Mouse (Mus musculus) liver, postnatal 0 days (tissue): ENCODE measurements at regions not wholly inside any gene's neighbourhood (a gene's known extent, or its start where the extent isn't known, plus 50 kb on each side); places are given as distances from the start of the nearest gene placed in this dataset.
"Not testable (repeated sequence)": the region's sequence is repeated elsewhere in the genome, so short reads cannot be mapped to it uniquely, and the experiment has no call there.

Experiments
- ATAC-seq: fragments of 200-750 bp; cut with Nextera tagmentation; 2 replicates; pipeline ENCODE4 v1.8.0; 2017; ENCODE audit warnings: mild to moderate bottlenecking, moderate library complexity
- DNase-seq: peaks from one replicate; pipeline ENCODE4 v3.0.0-alpha.2; 2016
- H3K27ac ChIP-seq: fragments of 300-500 bp; sonication (generic); 2 replicates; pipeline ENCODE4 v1.5.1; 2014; ENCODE audit warnings: antibody characterized with exemption, moderate library complexity, mild to moderate bottlenecking, low read depth
- H3K27me3 ChIP-seq: fragments of 300-500 bp; sonication (generic); 2 replicates; pipeline ENCODE4 v1.6.1; 2014; ENCODE audit warnings: low read length, control low read depth, mixed read lengths; ENCODE audit not compliant: insufficient read depth
- H3K36me3 ChIP-seq: fragments of 300-500 bp; sonication (generic); replicated peaks from 2 replicates; pipeline ENCODE4 v1.6.1; 2014; ENCODE audit warnings: mild to moderate bottlenecking, control low read depth, low read length, moderate library complexity, mixed read lengths; ENCODE audit not compliant: insufficient read depth
- H3K4me1 ChIP-seq: fragments of 300-500 bp; sonication (generic); 2 replicates; pipeline ENCODE4 v1.6.1; 2014; ENCODE audit warnings: antibody characterized with exemption, mild to moderate bottlenecking, control low read depth; ENCODE audit not compliant: insufficient read depth
- H3K4me2 ChIP-seq: fragments of 300-500 bp; sonication (generic); 2 replicates; pipeline ENCODE4 v1.6.1; 2014; ENCODE audit warnings: low read depth, mild to moderate bottlenecking, low read length, moderate library complexity, mixed read lengths
- H3K4me3 ChIP-seq: fragments of 300-500 bp; sonication (generic); 2 replicates; pipeline ENCODE4 v1.5.1; 2014; ENCODE audit warnings: low read depth, low read length
- H3K9ac ChIP-seq: fragments of 300-500 bp; sonication (generic); replicated peaks from 2 replicates; pipeline ENCODE4 v1.6.1; 2014; ENCODE audit warnings: mild to moderate bottlenecking, moderate library complexity
- H3K9me3 ChIP-seq: fragments of 300-500 bp; sonication (generic); 2 replicates; pipeline ENCODE4 v1.6.1; 2016; ENCODE audit warnings: mild to moderate bottlenecking, control low read depth, low read length, mixed read lengths
- WGBS: fragments of 180-500 bp; shearing (Covaris S2); extraction: QIAGEN DNeasy Blood & Tissue Kit; methylation state at CpG from one replicate; pipeline ENCODE4 v1.1.7; 2014; ENCODE audit not compliant: insufficient replicate concordance; 5-methylcytosine and 5-hydroxymethylcytosine counted together

DNA sequence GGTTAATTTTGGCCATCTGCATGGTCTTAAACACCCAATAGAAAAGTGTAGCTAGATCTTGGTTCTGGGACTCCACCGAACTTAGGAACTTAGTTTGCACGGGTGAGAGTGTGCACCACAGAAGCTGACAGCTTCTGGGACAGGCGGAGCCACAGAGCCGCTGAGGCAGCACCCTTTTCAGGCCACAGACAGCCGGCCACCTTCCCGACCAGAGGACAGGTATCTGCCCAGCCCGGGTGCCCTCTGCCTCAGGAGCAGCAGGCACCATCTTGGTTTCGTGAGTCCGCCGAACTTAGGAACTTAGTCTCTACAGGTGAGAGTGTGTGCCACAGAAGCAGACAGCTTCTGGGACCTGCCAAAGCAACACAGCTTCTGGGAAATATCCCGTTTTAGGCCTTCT is 82.6 kb downstream of the Btbd35f22 start:
- not testable (repeated sequence) for H3K27me3 ChIP-seq, H3K9ac ChIP-seq, H3K9me3 ChIP-seq, H3K4me2 ChIP-seq, H3K4me3 ChIP-seq, ATAC-seq, H3K27ac ChIP-seq, H3K4me1 ChIP-seq, H3K36me3 ChIP-seq
- DNase-seq = peak; percentile 4
- WGBS = 77% methylated on average over 8 of the region's 11 CpGs

DNA sequence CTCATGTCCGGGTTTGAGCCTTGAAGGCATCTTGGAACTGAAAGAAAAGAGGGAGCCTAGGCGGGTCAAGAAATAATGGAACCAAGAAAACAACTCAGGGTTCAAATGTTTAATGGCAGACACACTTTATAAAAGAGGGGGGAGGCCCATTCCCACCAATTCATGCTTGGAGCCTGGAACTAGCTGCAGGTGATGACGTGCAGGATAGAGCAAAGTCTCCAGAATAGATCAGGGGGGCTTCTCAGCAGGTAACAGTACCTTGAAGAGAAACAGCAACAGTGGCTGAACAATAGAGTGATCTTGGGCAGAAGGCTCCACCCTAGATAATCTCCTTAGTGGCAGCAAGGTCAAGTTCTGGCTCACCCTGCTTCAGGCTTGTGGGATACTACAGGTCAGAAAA is 100.5 kb downstream of the Btbd35f22 start:
- not testable (repeated sequence) for H3K27me3 ChIP-seq, ATAC-seq, H3K4me1 ChIP-seq, H3K9ac ChIP-seq, H3K9me3 ChIP-seq, H3K36me3 ChIP-seq, H3K27ac ChIP-seq, H3K4me2 ChIP-seq, H3K4me3 ChIP-seq
- WGBS = 46% methylated on average over 1 of the region's 3 CpGs
- DNase-seq = peak; percentile 1
